Mouse (Mus musculus) cerebellum, adult 2 months (tissue): ENCODE data around the gene Tent4b.

Experiments used
- CTCF ChIP-seq: fragments of 200-500 bp; IDR thresholded peaks from 2 replicates; pipeline ENCODE4 v1.5.1; 2011; ENCODE audit warnings: low read depth, mild to moderate bottlenecking, control low read depth, low read length, moderate library complexity, borderline replicate concordance; ENCODE audit not compliant: insufficient read depth
- POLR2A ChIP-seq: fragments of 200-500 bp; IDR thresholded peaks from 2 replicates; pipeline ENCODE4 v1.6.1; 2011; ENCODE audit warnings: low read length, control low read depth, borderline replicate concordance; ENCODE audit not compliant: insufficient read depth

DNA sequence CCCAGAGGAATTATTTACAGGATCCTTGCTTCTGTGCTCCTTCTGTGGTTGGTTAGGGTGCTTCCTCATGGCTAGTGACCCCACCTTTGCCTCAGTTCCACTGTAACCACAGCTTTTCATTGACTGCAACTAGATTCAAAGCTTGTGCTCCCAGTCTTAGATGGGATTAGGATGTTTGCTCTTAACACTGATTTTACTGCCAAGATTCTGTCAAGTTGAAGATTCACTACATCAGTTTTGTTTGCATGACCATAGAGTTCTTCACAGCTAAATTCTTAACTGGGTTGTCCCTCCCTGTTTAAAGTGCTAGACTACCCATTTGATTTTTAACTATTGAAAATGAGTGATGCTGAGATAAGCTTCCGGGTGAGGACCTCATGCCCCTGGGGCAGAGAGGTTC is 29.3 kb downstream of the Tent4b start:
- TF ChIP-seq CTCF, result no peak
- TF ChIP-seq POLR2A, result no peak
